Mouse (Mus musculus): ENCODE results near the gene Nxnl2.

- TF ChIP-seq CTCF (IDR thresholded peaks at IDR 0.05; ENCODE audit: low read depth) (no peak), EP300 (IDR thresholded peaks at IDR 0.05; ENCODE audit: low read depth) (no peak)
Measured at GRCm38 (mm10) chr13:51156014-51156386, 14.8 kb upstream of the Nxnl2 start.

Measured in liver, embryonic 14.5 days (tissue).